10 mouse cellular contexts compared by ENCODE assay signal in the genomic region with DNA sequence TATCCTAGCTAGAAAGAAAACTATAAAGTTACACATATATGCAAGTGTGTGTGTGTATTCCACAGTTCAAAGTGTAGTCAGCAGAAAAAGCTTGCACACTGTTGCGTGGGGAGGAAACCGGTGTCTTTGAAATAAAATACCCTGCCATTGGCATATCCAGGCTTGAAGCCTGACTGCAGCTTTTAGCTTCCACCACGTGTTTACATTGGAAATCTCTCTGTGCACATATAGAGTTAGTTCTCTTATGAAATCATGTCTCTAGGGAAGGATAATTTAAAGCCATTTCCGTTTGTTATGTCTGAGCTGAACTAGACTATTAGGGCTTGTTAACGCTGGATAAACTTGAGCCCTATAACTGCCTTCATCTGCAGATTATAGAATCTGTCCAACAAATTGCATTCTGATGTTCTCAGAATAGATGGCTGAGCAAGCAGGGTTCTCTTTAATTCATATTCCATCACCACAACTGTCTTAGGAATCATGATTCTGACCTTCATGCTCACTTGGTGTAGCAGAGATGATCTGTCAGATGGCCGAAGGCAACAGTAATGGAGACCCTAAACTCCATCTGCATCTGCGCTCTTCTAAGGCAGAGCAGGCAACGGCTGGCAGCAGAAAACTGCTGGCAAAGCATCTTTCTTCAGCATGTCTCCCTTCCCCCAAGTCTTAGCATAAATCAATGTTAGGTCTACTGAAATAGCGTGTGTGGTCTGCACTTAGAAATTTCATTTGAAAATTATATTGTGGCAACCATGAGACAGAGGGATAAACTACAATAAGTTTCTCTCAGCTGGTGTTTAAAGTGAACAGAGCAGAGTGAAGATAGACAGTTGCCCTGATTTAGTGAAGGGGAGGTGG.
DNase-seq lines count a peak whose midpoint lies in the region; ATAC-seq lines count a peak whose summit lies in the region.
"Had no signal": no experiment of that assay in that cellular context is flagged by ENCODE, and none has a peak within 500 bp of the region (broad histone marks: within the 10 kb centered on the region; RNA-seq: fewer than 3 reads in every experiment).

No protein-coding gene starts in this region.

- H3K27ac ChIP-seq in lung, embryonic 16.5 days (ENCODE audit: low read length) = peak overlapping the region; percentile 91
- peak overlapping the region; percentile 84 for H3K27ac ChIP-seq in intestine, embryonic 16.5 days (ENCODE audit: low read length)

- peaks cover 27% of the 10 kb centered on the region for H3K4me1 ChIP-seq in lung, embryonic 16.5 days (replicated peaks; ENCODE audit: control insufficient read depth, insufficient read depth, low read length)
- peaks cover 18% of the 10 kb centered on the region for H3K4me1 ChIP-seq in intestine, embryonic 16.5 days (ENCODE audit: control insufficient read depth, insufficient read depth, low read length)

- no peak for DNase-seq in frontal cortex, postnatal 25 days (ENCODE audit: low spot score in 2 of 2)
- no peak for DNase-seq in lung, postnatal 36 days
- DNase-seq in retina, postnatal 1 day = peak; percentile 79
- DNase-seq in right cerebral cortex, postnatal 4 days = no peak
- DNase-seq: cerebellum, postnatal 25 days had no signal

- 44% methylated on average over 9 of the region's 9 CpGs for whole genome bisulfite sequencing in lung, embryonic 16.5 days
- 43% methylated on average over 9 of the region's 9 CpGs for WGBS in intestine, embryonic 16.5 days

- H3K4me3 ChIP-seq in lung, embryonic 16.5 days (ENCODE audit: low read length) = no peak overlapping the region
- H3K4me3 ChIP-seq in intestine, embryonic 16.5 days (ENCODE audit: low read length) = no peak overlapping the region

- no peaks in the 10 kb centered on the region for H3K27me3 ChIP-seq in lung, embryonic 16.5 days (ENCODE audit: control insufficient read depth, insufficient read depth, low read depth, low read length)
- H3K27me3 ChIP-seq in intestine, embryonic 16.5 days (replicated peaks; ENCODE audit: control insufficient read depth, insufficient read depth, low read length) = no peaks in the 10 kb centered on the region

- no peaks in the 10 kb centered on the region for H3K36me3 ChIP-seq in lung, embryonic 16.5 days (ENCODE audit: control insufficient read depth, insufficient read depth, low read length)
- no peaks in the 10 kb centered on the region for H3K36me3 ChIP-seq in intestine, embryonic 16.5 days (ENCODE audit: control insufficient read depth, insufficient read depth, low read length)

- no peaks in the 10 kb centered on the region for H3K9me3 ChIP-seq in lung, embryonic 16.5 days (ENCODE audit: control insufficient read depth, low read length)
- H3K9me3 ChIP-seq in intestine, embryonic 16.5 days (ENCODE audit: control insufficient read depth, low read length) = no peaks in the 10 kb centered on the region

- H3K9ac ChIP-seq in lung, embryonic 16.5 days (ENCODE audit: low read length) = 0 out of 2 replicates have a peak overlapping the region, but pooled peaks have one; percentile 28
- H3K9ac ChIP-seq in intestine, embryonic 16.5 days (ENCODE audit: low read depth, low read length) = no peak overlapping the region

- H3K4me2 ChIP-seq in lung, embryonic 16.5 days (ENCODE audit: low read depth, low read length) = no peak overlapping the region
- no peak overlapping the region for H3K4me2 ChIP-seq in intestine, embryonic 16.5 days (ENCODE audit: low read depth, low read length)
- H3K4me2 ChIP-seq: liver, embryonic 11.5 days had no signal

- peak; percentile 78 for ATAC-seq in frontal cortex, adult (ENCODE audit: low TSS enrichment)
- ATAC-seq in lung, embryonic 16.5 days (ENCODE audit: low read depth) = peak; percentile 53
- ATAC-seq in intestine, embryonic 16.5 days = peak; percentile 36
- ATAC-seq in monocyte, adult 5-6 weeks (replicated peaks; ENCODE audit: insufficient number of reproducible peaks, low FRiP score, low TSS enrichment, poor library complexity, severe bottlenecking) = no peak
